Mouse (Mus musculus) forebrain, embryonic 13.5 days (tissue): ENCODE data around the gene Lpin3. TPM values are rescaled to one million over a fixed set of nuclear protein-coding genes. Genes with fewer than 3 reads are reported as not detected.

ENCODE experiments used
- ATAC-seq: fragments of 200-750 bp; cut with Nextera tagmentation; 2 replicates; pipeline ENCODE4 v1.8.0; 2017
- H3K27ac ChIP-seq: fragments of 300-500 bp; sonication (generic); 2 replicates; pipeline ENCODE4 v1.5.1; 2015; ENCODE audit warnings: inconsistent platforms, mild to moderate bottlenecking, moderate library complexity
- H3K27me3 ChIP-seq: fragments of 300-500 bp; sonication (generic); 2 replicates; pipeline ENCODE4 v1.6.1; 2015; ENCODE audit warnings: mild to moderate bottlenecking, inconsistent platforms
- H3K36me3 ChIP-seq: fragments of 300-500 bp; sonication (generic); 2 replicates; pipeline ENCODE4 v1.6.1; 2015; ENCODE audit warnings: mild to moderate bottlenecking, inconsistent platforms; ENCODE audit not compliant: poor library complexity, severe bottlenecking
- H3K4me1 ChIP-seq: fragments of 300-500 bp; sonication (generic); 2 replicates; pipeline ENCODE4 v1.6.1; 2015; ENCODE audit warnings: inconsistent platforms
- H3K4me2 ChIP-seq: fragments of 300-500 bp; sonication (generic); 2 replicates; pipeline ENCODE4 v1.6.1; 2015; ENCODE audit warnings: inconsistent platforms, mild to moderate bottlenecking, moderate library complexity
- H3K4me3 ChIP-seq: fragments of 300-500 bp; sonication (generic); 2 replicates; pipeline ENCODE4 v1.5.1; 2015; ENCODE audit warnings: mild to moderate bottlenecking, inconsistent platforms
- H3K9ac ChIP-seq: fragments of 300-500 bp; sonication (generic); 2 replicates; pipeline ENCODE4 v1.6.1; 2015; ENCODE audit warnings: mild to moderate bottlenecking, inconsistent platforms
- H3K9me3 ChIP-seq: fragments of 300-500 bp; sonication (generic); replicated peaks from 2 replicates; pipeline ENCODE4 v1.6.1; 2016; ENCODE audit warnings: inconsistent platforms
- WGBS: fragments of 180-500 bp; shearing (Covaris S2); methylation state at CpG from one replicate; pipeline ENCODE4 v1.1.7; 2015; 5-methylcytosine and 5-hydroxymethylcytosine counted together
- polyA plus RNA-seq: library from polyadenylated mRNA; unstranded; fragments of >200 nt; fragmentation: Nextera tagmentation; extraction: Ambion mirVana; gene quantifications from 2 replicates; pipeline ENCODE4 v1.2.1, GENCODE M21; 2015

The Lpin3 gene
- polyA plus RNA-seq, 1 experiment from 2014 or later, result 0.06 TPM

DNA sequence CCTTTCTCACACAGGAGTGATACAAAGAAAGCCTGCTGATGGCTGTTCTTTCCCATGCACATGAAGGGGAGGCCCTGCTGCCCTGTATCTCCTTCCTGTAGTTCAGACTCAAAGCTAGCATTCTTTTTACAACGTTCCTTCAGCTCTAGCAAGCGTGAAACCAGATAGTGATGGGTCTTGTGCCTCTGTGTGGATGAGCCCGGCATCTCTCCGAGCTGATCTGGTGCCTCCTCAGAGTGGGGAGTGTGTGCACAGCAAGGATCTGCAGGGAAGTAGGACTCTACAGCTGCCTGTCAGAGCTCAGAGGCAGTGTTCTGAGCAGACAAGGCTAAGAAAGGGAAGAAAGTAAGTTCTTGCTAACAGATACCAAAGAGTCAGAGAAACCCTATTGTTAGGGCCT lies 71.1 kb downstream of the Lpin3 start:
- Histone ChIP-seq H3K9ac (no peak overlapping the region), H3K4me2 (no peak overlapping the region), H3K4me1 (peaks cover 10% of the 10 kb centered on the region), H3K9me3 (no peaks in the 10 kb centered on the region), H3K27me3 (no peaks in the 10 kb centered on the region), H3K36me3 (peaks cover 88% of the 10 kb centered on the region), H3K27ac (no peak overlapping the region), H3K4me3 (no peak overlapping the region)
- ATAC-seq, result no peak
- WGBS, result 86% methylated on average over 4 of the region's 4 CpGs

DNA sequence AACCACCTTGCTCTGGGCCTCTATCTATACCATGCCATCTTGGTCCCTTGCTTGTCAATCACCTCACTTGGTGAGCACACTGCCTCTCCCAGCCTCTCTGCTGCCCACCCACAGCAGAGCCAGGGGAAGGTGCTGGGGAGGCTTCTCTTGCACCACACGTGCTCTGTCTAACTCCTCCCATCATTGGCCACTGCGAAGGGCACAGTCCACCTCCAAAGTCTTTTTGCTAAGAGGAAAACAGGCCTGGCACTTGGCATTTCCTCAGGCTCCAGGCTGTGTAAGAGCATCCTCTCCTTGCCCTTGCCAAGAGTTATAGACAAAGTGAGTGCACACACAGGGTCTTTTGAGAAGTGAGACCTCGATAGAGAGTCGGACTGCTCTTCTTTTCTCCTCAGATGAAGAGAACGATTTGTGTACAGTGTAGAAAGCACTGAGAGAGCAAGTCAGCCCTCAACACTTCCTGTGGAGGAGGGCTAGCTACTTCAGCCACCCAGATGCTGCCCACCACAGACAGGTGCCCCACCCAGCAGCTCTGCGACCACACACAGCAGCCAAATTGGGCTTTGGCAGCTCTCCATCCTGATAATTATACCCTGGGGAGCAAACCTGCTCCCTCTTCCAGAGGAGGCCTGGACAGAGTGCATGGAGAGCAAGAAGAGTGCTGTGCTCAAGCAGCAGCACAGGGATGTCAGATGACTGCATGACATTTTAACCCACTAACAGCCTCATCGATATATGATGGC lies 72.8 kb downstream of the Lpin3 start:
- Histone ChIP-seq H3K36me3 (peaks cover 89% of the 10 kb centered on the region), H3K27ac (0 out of 2 replicates have a peak overlapping the region, but pooled peaks have one; percentile 19), H3K9me3 (no peaks in the 10 kb centered on the region), H3K4me3 (no peak overlapping the region), H3K4me1 (peaks cover 10% of the 10 kb centered on the region), H3K4me2 (no peak overlapping the region), H3K9ac (no peak overlapping the region), H3K27me3 (no peaks in the 10 kb centered on the region)
- peak; percentile 62 for ATAC-seq
- WGBS, result 72% methylated on average over 7 of the region's 7 CpGs

DNA sequence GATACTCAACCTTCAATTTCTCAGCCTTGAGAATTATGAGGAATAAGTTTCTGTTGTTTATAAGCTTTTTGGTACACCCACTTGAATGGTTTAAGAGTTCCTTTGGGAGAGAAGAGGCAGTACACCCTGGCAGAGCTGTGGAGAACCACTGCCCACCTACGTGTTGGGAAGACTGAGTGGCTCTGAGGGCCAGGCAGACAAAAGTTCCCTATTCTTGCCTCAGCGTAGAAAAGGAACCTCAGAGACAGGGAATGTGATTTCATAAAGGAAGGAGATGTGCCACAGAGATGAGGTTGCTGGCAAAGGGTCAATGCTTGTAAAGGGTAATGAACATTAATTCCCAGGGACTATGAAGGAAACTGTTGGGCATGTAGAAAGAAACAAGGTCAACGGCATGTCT lies 74.1 kb downstream of the Lpin3 start:
- no peak overlapping the region for H3K9ac ChIP-seq
- no peak overlapping the region for H3K27ac ChIP-seq
- H3K9me3 ChIP-seq, result no peaks in the 10 kb centered on the region
- ATAC-seq, result no peak
- 96% methylated on average over 3 of the region's 3 CpGs for WGBS
- no peaks in the 10 kb centered on the region for H3K27me3 ChIP-seq
- peaks cover 88% of the 10 kb centered on the region for H3K36me3 ChIP-seq
- no peak overlapping the region for H3K4me2 ChIP-seq
- peaks cover 10% of the 10 kb centered on the region for H3K4me1 ChIP-seq
- no peak overlapping the region for H3K4me3 ChIP-seq

DNA sequence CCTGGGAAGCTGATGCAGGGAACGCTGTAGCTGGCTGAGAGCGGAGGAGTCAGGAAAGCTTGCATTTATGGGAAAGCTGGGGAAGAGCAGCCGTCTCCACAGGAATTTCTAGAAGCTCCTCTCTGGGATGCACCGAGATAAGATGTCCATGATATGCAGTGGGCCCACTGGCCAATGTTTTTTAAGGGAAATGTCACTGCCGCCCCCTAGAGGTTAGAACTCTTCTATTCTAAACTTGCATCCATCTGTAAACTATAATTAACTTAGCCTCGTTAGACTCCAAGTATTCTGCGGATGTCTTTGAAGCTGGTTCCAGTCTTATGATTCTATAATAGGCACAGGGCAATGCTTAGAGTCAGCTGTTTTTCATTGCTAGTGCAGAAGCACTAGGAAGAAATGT lies 74.9 kb downstream of the Lpin3 start:
- H3K27ac ChIP-seq, result no peak overlapping the region
- peaks cover 10% of the 10 kb centered on the region for H3K4me1 ChIP-seq
- H3K36me3 ChIP-seq, result peaks cover 88% of the 10 kb centered on the region
- H3K9me3 ChIP-seq, result no peaks in the 10 kb centered on the region
- 56% methylated on average over 7 of the region's 7 CpGs for WGBS
- no peaks in the 10 kb centered on the region for H3K27me3 ChIP-seq
- no peak overlapping the region for H3K4me3 ChIP-seq
- ATAC-seq, result no peak
- no peak overlapping the region for H3K9ac ChIP-seq
- H3K4me2 ChIP-seq, result no peak overlapping the region

Other genes with a start within 250 kb of the Lpin3 start
- gene Top1, start 234.8 kb upstream of the Lpin3 start, polyA plus RNA-seq, result 126 and 149 TPM in 2 replicates
- gene Plcg1, start 149.4 kb upstream of the Lpin3 start, polyA plus RNA-seq, result 66.8 and 70.1 TPM in 2 replicates
- gene Zhx3, start 7.7 kb upstream of the Lpin3 start, polyA plus RNA-seq, result 13.7 and 14.0 TPM in 2 replicates
- 0.72 and 0.84 TPM in 2 replicates for gene Emilin3, start 31.7 kb downstream of the Lpin3 start, polyA plus RNA-seq
- 40.4 and 44.4 TPM in 2 replicates for gene Chd6, start 228.4 kb downstream of the Lpin3 start, polyA plus RNA-seq